Mouse (Mus musculus): ENCODE data around the gene Tcp11.

Tcp11 gene

GRCm38 (mm10) chr17:28080045-28080816 is at the start of gene Tcp11:
TSS of gene Tcp11 (minus strand) at chr17:28080639.
- DNase-seq (ENCODE audit: low spot score), result peak; percentile 88

DNA sequence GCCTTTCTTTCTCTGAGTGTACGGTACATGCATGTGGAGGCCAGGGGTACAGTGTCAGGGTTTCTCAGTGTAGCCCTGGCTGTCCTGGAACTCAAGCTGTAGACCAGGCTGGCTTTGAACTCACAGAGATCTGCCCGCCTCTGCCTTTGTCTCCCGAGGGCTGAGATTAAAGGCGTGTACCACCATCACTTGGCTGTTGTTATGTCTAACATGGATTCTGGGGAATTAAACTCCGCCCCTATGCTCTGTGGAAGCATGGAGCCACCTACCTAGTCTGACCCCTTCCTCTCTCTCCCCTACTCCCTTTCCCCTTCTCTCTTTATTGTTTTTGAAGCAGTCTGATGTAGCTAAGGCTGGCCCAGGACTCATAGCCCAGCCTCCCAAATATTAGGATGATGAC is 49.4 kb upstream of the Tcp11 start:
- no peak for DNase-seq (ENCODE audit: low spot score)

DNA sequence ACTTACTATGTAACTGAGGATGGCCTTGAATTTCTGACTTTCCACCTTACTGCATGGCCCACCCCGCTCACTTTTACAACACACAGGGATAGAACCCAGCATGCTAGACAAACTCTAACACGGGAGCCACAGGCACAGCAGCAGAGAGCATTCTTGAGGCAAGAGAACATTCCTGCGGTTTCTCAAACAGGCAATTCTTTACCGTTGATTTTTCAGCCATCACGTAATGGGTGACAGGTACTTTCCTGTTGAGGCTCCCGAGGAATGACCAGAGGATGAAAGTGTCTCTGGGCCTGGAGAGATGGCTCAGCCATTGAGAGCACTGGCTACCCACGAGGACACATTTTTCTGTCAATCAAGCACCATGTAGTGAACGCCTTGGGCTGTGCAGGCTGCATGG is 43.9 kb upstream of the Tcp11 start:
- DNase-seq (ENCODE audit: low spot score), result no peak

DNA sequence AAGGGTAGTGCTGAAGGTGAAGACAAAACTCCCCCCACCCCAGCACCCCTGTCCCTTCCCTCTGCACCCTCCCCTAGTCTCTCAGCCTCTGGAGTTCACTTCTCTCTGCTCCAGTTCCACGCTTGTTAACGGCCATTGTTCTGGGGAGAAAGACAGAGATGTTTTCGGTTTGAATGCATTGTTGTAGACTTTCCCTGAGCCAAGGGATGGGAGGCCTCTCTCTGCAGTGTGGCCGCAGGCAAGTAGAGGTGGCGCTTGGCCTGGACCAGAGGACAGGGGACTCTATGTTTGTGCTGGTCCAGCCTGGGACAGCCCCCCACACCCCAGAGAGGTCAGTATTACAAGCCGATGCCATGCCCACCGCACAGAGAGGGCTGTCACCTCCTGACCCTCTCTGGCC is 43.2 kb upstream of the Tcp11 start:
- DNase-seq (ENCODE audit: low spot score), result no peak

DNA sequence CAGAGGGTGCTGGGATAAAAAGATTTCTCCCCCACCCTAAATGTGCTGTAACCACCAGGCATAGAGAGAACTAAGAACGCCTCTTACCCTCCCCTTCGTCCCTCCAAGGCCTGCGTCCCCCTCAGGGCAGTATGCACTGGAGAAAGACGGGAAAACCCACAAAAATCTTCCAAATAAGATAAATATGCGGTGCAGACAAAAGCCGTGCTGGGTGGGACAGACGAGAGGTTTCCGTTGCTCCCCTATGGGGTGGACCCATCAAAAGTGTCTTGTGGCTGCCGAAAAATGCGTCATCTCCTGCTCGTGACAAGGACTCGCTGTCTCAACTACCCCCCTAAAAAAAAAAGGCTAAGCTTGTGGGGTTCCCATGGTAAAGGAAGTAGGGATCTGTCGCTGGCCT is 42.5 kb upstream of the Tcp11 start:
- DNase-seq (ENCODE audit: low spot score), result no peak

DNA sequence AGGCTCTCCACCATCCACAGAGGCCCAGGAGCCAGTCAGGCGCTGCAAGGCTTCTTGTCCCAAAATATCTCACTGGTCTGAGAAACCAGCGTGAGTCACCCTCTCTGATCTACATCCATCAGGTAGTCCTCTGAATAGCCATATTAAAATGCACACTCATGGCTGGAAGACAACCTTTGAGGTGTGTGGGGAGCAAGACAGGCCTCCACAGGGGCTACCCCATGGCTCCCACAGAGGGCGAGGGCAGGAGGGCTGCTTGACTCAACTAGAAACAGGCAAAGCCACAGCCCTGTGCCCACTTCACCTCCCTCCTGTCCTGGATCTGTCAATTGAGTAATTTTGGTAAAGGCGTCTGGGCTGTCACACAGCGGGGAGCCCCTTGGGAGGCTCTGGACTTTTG is 40.0 kb upstream of the Tcp11 start:
- DNase-seq (ENCODE audit: low spot score), result no peak

DNA sequence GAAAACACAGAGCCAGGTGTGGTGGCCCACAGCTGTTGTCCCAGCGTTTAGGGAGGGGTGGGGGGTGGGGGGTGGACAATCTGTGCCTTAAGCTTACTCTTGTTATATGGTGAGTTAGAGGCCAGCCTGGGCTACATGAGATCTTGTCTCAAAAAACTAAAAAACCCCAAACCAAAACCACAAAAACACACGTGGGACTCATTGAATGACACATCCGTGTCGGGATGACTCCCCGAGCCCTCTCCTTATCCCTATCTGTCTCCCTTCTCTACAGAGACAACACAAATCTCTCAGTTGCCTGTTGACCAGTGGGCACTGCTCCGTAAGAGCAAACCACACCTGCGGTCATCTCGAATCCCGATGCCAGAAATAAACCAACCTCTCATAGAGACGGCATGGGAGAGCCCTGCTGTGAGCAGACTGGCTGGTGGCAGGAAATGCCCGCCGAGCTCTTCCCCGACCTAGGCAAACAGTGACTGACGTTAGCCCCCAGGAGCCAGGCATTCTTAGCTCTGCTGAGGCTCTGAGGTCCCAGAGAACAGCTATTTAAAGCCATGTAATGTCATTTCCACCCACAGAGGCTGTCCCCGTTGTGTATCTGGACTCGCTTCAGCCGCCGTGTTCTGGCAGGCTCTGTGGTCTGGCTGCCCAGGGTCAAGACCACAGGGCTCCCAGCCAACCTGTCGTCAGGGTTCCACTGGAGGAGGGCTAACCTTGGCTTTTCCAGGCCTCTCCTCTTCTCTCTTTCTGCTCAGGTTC is 37.2 kb upstream of the Tcp11 start:
- DNase-seq (ENCODE audit: low spot score), result peak; percentile 32

GRCm38 (mm10) chr17:28116335-28116734 is 35.9 kb upstream of the Tcp11 start:
- DNase-seq (ENCODE audit: low spot score), result no peak

GRCm38 (mm10) chr17:28112266-28112665 is 31.8 kb upstream of the Tcp11 start:
- no peak for DNase-seq (ENCODE audit: low spot score)

- DNase-seq (ENCODE audit: low spot score), result no peak
Measured at GRCm38 (mm10) chr17:28107275-28107674, 26.8 kb upstream of the Tcp11 start.

GRCm38 (mm10) chr17:28106352-28106751 is 25.9 kb upstream of the Tcp11 start:
- no peak for DNase-seq (ENCODE audit: low spot score)

DNA sequence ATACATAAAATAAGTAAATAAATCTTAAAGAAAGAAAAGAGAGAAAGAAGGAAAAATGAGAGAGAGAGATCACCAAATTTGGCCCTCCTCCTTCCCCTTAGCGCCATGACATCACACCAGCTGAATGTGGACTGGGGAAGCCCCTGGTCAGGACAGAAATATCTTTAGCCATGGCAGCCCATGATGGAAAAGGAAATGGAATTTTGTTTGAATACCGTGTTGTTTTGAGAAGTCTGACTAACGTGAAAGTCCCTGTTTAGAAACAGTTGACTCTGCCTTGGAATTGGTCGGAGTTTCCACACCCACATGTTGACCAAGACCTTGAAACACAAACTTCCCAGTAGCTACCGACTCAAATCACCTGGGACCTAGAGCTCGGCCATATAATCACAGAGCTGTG is 24.0 kb upstream of the Tcp11 start:
- DNase-seq (ENCODE audit: low spot score), result no peak

- no peak for DNase-seq (ENCODE audit: low spot score)
Measured at GRCm38 (mm10) chr17:28101902-28102319, 21.5 kb upstream of the Tcp11 start.

GRCm38 (mm10) chr17:28101284-28101887 is 20.9 kb upstream of the Tcp11 start:
- DNase-seq (ENCODE audit: low spot score), result no peak

GRCm38 (mm10) chr17:28100669-28101068 is 20.2 kb upstream of the Tcp11 start:
- DNase-seq (ENCODE audit: low spot score), result no peak

- DNase-seq (ENCODE audit: low spot score), result no peak
Measured at GRCm38 (mm10) chr17:28099086-28099485, 18.6 kb upstream of the Tcp11 start.

- DNase-seq (ENCODE audit: low spot score), result no peak
Measured at GRCm38 (mm10) chr17:28097308-28097707, 16.9 kb upstream of the Tcp11 start.

- DNase-seq (ENCODE audit: low spot score), result no peak
Measured at GRCm38 (mm10) chr17:28096418-28096817, 16.0 kb upstream of the Tcp11 start.

DNA sequence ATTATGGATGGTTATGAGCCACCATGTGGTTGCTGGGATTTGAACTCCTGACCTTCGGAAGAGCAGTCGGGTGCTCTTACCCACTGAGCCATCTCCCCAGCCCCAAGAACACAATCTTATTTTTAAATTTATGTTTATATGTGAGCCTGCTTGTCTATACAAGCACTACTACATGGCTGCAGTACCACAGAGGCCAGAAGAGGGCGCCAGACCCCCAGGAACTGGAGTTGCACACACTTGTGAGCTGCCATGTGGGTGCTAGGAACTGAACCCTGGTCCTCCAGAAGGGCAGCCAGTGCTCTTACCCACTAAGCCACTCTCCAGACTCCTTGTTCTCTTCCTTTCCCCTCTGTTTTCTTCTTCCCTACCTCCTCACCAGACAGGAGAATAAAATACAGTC is 13.4 kb upstream of the Tcp11 start:
- no peak for DNase-seq (ENCODE audit: low spot score)

DNA sequence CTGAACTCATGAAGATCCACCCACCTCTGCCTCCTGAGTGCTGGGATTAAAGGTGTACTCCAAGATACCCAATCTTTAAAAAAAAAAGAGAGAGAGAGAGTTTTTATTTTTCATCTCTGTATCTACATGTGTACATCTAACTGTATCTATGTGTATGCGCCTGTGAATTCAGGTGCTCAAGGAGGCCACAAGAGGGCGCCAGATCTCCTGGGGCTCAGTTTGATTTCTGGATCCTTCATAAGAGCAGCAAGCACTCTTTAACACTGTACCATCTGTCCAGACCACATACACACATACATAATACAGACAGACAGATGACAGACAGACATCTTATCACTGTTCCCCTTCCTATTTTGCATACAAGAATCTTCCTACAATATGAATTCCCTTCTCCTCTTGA is 11.9 kb upstream of the Tcp11 start:
- no peak for DNase-seq (ENCODE audit: low spot score)

DNA sequence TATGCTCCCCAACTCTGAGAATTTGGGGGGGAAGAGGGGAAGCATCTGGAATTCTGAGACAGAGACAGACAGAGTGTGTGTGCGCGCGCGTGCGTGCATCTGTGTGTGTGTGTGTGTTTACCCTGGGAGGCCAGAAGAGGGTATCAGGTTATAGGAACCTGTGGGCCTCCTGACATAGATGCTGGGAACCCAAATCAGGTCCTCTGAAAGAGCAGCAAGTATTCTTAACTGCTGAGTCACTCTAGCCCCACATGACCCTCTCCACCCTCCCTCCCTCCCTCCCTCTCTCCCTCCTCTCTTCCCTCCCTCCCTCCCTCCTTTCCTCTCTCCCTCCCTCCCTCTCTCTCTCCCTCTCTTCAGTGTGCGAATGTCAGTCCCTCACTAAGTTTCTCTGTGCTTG is 8.3 kb upstream of the Tcp11 start:
- DNase-seq (ENCODE audit: low spot score), result no peak

DNA sequence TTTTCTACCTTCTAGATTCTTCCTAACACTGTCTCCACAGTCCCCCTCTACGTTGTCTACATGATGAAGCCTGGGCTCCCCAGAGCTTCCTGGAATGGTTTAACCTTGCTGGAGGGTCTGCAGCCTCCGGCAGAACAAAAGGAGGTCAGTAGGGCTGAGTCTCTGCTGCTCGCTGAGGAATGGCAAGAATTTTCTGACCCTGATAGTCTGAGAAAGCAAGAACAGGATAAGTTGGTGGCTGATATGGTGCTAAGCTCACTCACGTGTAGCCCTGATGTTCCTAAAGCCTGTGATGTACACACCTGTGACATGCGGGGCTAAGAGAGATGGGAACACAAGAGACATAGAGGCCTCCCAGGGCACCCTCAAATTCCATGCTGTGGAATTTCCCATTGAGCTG is 7.0 kb upstream of the Tcp11 start:
- no peak for DNase-seq (ENCODE audit: low spot score)

GRCm38 (mm10) chr17:28084964-28085363 is 4.5 kb upstream of the Tcp11 start:
- DNase-seq (ENCODE audit: low spot score), result peak; percentile 89
